Mouse (Mus musculus) midbrain, embryonic 16.5 days (tissue): ENCODE data around the gene Tmem120b. TPM values are rescaled to one million over a fixed set of nuclear protein-coding genes. Genes with fewer than 3 reads are reported as not detected.

ENCODE experiments used
- ATAC-seq: fragments of 200-750 bp; cut with Nextera tagmentation; 2 replicates; pipeline ENCODE4 v1.8.0; 2017; ENCODE audit warnings: moderate TSS enrichment
- H3K27ac ChIP-seq: fragments of 300-500 bp; sonication (generic); 2 replicates; pipeline ENCODE4 v1.5.1; 2014; ENCODE audit warnings: mild to moderate bottlenecking, low read length, mixed read lengths
- H3K27me3 ChIP-seq: fragments of 300-500 bp; sonication (generic); 2 replicates; pipeline ENCODE4 v1.6.1; 2014; ENCODE audit warnings: low read depth, low read length, mixed read lengths; ENCODE audit not compliant: control insufficient read depth, insufficient read depth
- H3K36me3 ChIP-seq: fragments of 300-500 bp; sonication (generic); 2 replicates; pipeline ENCODE4 v1.6.1; 2014; ENCODE audit warnings: mild to moderate bottlenecking, low read length, moderate library complexity, mixed read lengths; ENCODE audit not compliant: control insufficient read depth, insufficient read depth
- H3K4me1 ChIP-seq: fragments of 300-500 bp; sonication (generic); 2 replicates; pipeline ENCODE4 v1.6.1; 2014; ENCODE audit warnings: mild to moderate bottlenecking, low read length, mixed read lengths; ENCODE audit not compliant: control insufficient read depth, insufficient read depth
- H3K4me2 ChIP-seq: fragments of 300-500 bp; sonication (generic); 2 replicates; pipeline ENCODE4 v1.6.1; 2014; ENCODE audit warnings: mild to moderate bottlenecking, low read length, mixed read lengths
- H3K4me3 ChIP-seq: fragments of 300-500 bp; sonication (generic); 2 replicates; pipeline ENCODE4 v1.5.1; 2014; ENCODE audit warnings: low read depth, mild to moderate bottlenecking, low read length, moderate library complexity, mixed read lengths
- H3K9ac ChIP-seq: fragments of 300-500 bp; sonication (generic); 2 replicates; pipeline ENCODE4 v1.6.1; 2014; ENCODE audit warnings: low read depth, low read length, mixed read lengths
- H3K9me3 ChIP-seq: fragments of 300-500 bp; sonication (generic); replicated peaks from 2 replicates; pipeline ENCODE4 v1.6.1; 2014; ENCODE audit warnings: mild to moderate bottlenecking, low read length, mixed read lengths; ENCODE audit not compliant: control insufficient read depth, poor library complexity, severe bottlenecking
- WGBS: fragments of 180-500 bp; shearing (Covaris S2); extraction: QIAGEN DNeasy Blood & Tissue Kit; methylation state at CpG from one replicate; pipeline ENCODE4 v1.1.7; 2014; 5-methylcytosine and 5-hydroxymethylcytosine counted together
- polyA plus RNA-seq: library from polyadenylated mRNA; unstranded; fragments of >200 nt; fragmentation: Nextera tagmentation; extraction: Ambion mirVana; gene quantifications from 2 replicates; pipeline ENCODE4 v1.2.1, GENCODE M21; 2015

The Tmem120b gene
- polyA plus RNA-seq, 1 experiment from 2014 or later, result 16.9 TPM

DNA sequence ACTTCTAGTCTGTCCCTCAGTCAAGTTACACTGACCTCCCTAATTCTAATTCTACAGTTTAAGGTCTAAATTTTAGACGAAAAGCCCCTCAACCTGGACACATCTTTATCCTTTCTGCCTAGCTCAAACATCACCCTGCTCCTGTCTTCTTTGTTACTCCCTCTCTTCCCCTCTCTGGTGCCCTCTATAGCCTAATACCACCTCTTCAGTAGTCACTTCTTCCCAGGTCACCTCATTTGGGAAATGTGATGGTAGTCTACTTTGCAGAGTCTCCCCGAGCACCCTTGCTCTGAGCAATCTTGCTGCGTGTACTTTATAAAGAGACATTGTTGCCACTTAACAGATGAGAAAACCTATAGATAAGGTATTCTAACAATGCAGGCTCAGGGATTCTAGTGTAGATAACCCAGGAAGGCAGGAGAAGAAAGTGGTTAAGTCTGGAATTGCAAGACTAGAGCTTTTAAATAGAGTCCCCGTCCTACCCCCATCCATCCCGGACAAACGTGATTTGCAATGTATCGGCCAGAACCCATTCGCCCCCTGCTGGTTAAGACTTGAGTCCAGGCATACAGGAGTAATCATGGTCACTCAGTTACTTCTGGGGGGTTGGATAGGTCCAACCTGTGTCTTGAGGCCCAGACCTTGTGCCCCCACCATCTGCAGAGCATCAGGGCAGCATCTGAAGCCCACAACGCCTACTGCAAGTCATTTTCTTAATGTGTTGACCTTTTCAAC lies 22.5 kb upstream of the Tmem120b start:
- no peaks in the 10 kb centered on the region for H3K27me3 ChIP-seq
- H3K4me3 ChIP-seq, result no peak overlapping the region
- ATAC-seq, result no peak
- H3K27ac ChIP-seq, result no peak overlapping the region
- peaks cover 3% of the 10 kb centered on the region; the same call in 1 of the 2 replicates for H3K4me1 ChIP-seq
- H3K36me3 ChIP-seq, result no peaks in the 10 kb centered on the region
- no peaks in the 10 kb centered on the region for H3K9me3 ChIP-seq
- 32% methylated on average over 9 of the region's 9 CpGs for WGBS
- H3K9ac ChIP-seq, result no peak overlapping the region
- no peak overlapping the region for H3K4me2 ChIP-seq

DNA sequence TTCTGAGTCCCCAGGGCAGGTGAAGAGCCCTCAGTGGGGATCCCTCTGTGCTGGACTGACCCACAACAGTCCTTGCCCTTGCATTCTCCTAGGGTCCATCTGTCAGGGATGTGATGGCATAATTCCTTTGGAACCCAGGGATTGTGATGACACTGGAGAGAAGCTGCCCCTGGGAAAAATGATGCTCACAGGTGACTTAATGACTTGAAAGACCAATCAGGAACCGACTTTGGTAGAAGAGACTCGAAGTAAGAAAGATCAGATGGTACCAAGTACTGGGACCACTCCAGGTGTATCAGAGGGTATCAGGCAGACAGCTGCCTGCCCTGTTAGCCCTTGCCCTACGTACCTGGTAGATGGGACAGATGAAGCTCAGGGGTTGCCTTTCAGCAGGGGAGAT lies 21.3 kb upstream of the Tmem120b start, which contains the start of gene Morn3:
TSS of gene Morn3 (minus strand) at position 101 of the 400 bp plus-strand sequence.
- Histone ChIP-seq H3K4me2 (no peak within 1 kb of the TSS), H3K27ac (no peak within 1 kb of the TSS), H3K4me1 (peaks cover 3% of the 10 kb centered on the region; the same call in 1 of the 2 replicates), H3K4me3 (no peak within 1 kb of the TSS), H3K36me3 (no peaks in the 10 kb centered on the region), H3K9me3 (no peaks in the 10 kb centered on the region), H3K27me3 (no peaks in the 10 kb centered on the region), H3K9ac (no peak within 1 kb of the TSS)
- ATAC-seq, result no peak
- 85% methylated on average over 3 of the region's 3 CpGs for WGBS

DNA sequence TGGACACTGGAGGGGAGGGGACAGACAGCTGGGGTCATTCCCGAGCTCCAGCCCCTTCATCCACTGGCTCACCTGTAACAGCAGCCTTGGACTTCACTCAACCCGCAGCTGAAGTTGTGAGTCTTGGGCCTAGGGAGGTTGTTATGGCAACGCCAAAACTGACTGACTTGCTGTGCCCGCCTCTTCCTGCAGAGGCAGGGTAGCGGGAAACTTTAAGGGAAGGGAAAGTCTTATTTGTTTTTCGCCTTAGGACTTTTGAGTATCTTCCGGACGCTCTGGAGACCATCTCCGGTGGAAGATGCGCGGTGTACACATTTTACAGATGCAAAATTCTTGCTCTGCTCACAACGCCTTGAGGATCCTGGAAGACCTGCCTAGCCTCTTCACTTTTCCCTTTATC lies 18.9 kb upstream of the Tmem120b start:
- no peak for ATAC-seq
- Histone ChIP-seq H3K4me2 (peak overlapping the region; percentile 17), H3K36me3 (no peaks in the 10 kb centered on the region), H3K27ac (no peak overlapping the region), H3K4me1 (peaks cover 3% of the 10 kb centered on the region; the same call in 1 of the 2 replicates), H3K27me3 (no peaks in the 10 kb centered on the region), H3K9ac (no peak overlapping the region; the same call in 1 of the 2 replicates), H3K9me3 (no peaks in the 10 kb centered on the region), H3K4me3 (no peak overlapping the region)
- 1% methylated on average over 12 of the region's 12 CpGs for WGBS

DNA sequence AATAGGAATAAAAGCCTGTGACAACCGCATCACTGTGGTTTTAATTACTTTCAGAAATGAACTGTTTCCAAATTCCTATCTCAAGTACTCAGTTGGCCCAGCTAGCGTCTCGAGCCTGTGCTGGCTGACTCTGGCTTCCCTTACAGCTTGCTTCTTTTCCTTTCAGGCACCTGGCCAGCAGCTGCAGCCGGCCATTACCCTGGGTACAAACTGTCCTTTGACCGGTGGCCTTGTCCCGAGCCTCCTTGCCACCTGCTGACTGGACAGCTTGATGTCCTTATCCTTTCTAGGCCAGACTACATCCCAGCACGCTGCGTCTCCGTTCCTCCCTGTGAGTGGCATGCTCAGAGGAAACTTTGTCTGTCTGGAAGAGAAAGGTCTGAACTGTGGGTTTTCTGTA lies 17.3 kb upstream of the Tmem120b start:
- H3K36me3 ChIP-seq, result no peaks in the 10 kb centered on the region
- no peak overlapping the region for H3K4me3 ChIP-seq
- WGBS, result 76% methylated on average over 9 of the region's 9 CpGs
- ATAC-seq, result no peak
- H3K9me3 ChIP-seq, result no peaks in the 10 kb centered on the region
- no peak overlapping the region for H3K9ac ChIP-seq
- peaks cover 3% of the 10 kb centered on the region; the same call in 1 of the 2 replicates for H3K4me1 ChIP-seq
- no peak overlapping the region for H3K4me2 ChIP-seq
- no peaks in the 10 kb centered on the region for H3K27me3 ChIP-seq
- H3K27ac ChIP-seq, result no peak overlapping the region

DNA sequence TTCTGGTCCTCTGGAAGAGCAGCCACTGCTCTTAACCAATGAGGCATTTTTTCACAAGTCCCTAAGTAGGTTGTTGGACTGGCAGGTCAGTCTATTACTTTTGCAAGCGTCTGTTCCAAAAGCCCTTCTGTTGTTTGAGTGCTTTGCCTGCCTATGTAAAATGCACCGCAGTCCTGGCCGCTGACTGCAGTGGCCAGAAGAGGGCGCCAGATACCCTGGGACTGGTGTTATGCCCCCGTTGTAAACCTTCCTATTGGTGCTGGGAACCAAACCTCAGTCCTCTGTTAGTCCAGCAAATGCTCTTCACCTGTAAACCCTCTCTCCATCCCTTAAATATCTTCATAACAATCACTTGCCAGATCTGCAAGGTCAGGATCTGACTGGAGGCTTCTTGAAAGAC lies 16.5 kb upstream of the Tmem120b start:
- no peaks in the 10 kb centered on the region for H3K27me3 ChIP-seq
- no peaks in the 10 kb centered on the region for H3K36me3 ChIP-seq
- no peak for ATAC-seq
- H3K9me3 ChIP-seq, result no peaks in the 10 kb centered on the region
- no peak overlapping the region for H3K27ac ChIP-seq
- H3K4me1 ChIP-seq, result peaks cover 3% of the 10 kb centered on the region; the same call in 1 of the 2 replicates
- WGBS, result 81% methylated on average over 5 of the region's 5 CpGs
- H3K9ac ChIP-seq, result no peak overlapping the region
- no peak overlapping the region for H3K4me3 ChIP-seq
- no peak overlapping the region for H3K4me2 ChIP-seq

DNA sequence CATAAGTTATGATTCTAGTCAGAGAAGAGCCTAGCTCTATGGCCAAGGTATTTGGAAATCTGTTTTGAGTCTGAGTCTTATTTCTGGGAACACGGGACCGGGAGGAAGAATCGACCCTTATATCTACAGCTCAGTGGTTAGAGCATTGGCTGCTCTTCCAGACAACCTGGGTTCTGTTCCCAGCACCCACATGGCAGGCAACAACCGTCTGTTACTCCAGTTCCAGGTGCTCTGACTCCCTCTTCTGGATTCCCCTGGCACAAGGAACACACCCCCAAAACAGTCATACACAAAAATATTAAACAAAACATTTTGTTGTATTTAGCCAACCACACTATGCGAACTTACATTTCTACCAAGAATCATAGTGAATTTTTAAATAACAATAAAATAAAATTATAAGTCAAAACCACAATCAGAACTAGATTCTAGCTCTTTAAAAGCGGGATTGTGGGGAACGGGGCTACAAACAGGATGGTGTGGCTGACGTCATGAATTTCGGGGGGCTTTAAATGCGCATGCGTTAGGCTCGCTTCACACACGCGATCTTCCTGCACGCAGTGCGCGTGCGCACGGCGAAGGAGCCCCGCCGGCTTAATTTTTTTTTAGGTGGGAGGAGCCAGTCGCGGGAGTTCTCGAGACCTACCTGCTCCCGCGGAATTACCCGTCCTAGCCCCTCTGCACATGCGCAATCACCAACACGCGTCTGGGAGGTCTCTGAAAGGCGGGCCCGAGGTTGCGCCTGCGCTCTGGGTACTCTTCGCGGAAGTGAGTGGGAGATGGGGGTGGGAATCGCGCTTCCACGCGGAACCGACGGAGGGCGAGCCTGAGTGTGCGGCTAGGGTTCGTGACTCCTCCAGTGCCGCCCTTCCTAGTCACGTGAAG lies 10.6 kb upstream of the Tmem120b start:
- Histone ChIP-seq H3K4me2 (peak overlapping the region; percentile 49), H3K9me3 (no peaks in the 10 kb centered on the region), H3K9ac (peak overlapping the region; percentile 58; the same call in 1 of the 2 replicates), H3K36me3 (no peaks in the 10 kb centered on the region), H3K4me3 (peak overlapping the region; percentile 41), H3K4me1 (peaks cover 2% of the 10 kb centered on the region; the same call in 1 of the 2 replicates), H3K27ac (peak overlapping the region; percentile 66), H3K27me3 (no peaks in the 10 kb centered on the region)
- peak; percentile 88 for ATAC-seq
- WGBS, result 8% methylated on average over 48 of the region's 48 CpGs

DNA sequence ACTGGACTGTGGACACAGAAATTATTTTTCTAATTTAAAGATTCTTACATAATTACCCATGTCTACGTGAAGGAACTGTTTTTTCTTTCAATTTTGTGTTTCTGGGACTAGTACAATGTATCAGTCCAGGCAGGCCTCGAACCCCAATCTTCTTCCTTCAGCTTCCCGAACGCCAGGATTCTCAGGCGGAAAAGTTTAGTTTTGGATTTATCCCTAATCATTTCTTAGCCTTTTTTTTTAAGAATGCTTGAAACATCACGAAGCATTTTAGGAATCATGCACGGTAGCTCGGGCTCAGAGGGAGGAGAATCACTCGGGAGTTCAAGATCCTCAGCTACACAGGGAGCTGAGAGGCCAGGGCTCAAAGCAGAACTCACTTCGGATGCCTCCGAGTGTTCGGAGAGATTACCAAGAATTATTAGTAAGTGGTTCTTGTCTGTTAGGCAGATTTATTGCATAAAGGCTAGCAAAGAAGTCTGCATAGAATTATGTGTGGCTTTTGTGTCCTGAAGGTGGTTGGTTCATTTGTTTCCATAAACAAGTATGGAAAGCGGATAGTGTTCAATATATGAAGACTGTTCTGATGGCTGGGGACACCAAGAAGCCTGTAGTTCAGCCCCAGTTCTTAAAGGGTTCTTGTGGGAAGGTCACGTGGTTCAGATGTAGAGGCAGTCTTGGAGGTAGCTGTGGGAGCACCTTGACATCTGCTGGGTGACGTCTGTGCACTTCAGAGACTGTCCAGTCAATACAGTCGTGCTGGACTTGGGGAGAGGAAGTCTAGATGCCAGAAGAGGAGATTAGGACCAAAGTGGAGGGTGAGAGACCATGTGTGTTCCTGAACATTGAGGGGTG lies 9.7 kb upstream of the Tmem120b start:
- no peak for ATAC-seq
- peak overlapping the region; percentile 58; the same call in 1 of the 2 replicates for H3K9ac ChIP-seq
- H3K4me2 ChIP-seq, result peak overlapping the region; percentile 49
- no peaks in the 10 kb centered on the region for H3K36me3 ChIP-seq
- WGBS, result 48% methylated on average over 16 of the region's 16 CpGs
- peaks cover 2% of the 10 kb centered on the region; the same call in 1 of the 2 replicates for H3K4me1 ChIP-seq
- peak overlapping the region; percentile 43; the same call in 1 of the 2 replicates for H3K27ac ChIP-seq
- H3K9me3 ChIP-seq, result no peaks in the 10 kb centered on the region
- H3K4me3 ChIP-seq, result peak overlapping the region; percentile 41
- H3K27me3 ChIP-seq, result no peaks in the 10 kb centered on the region

DNA sequence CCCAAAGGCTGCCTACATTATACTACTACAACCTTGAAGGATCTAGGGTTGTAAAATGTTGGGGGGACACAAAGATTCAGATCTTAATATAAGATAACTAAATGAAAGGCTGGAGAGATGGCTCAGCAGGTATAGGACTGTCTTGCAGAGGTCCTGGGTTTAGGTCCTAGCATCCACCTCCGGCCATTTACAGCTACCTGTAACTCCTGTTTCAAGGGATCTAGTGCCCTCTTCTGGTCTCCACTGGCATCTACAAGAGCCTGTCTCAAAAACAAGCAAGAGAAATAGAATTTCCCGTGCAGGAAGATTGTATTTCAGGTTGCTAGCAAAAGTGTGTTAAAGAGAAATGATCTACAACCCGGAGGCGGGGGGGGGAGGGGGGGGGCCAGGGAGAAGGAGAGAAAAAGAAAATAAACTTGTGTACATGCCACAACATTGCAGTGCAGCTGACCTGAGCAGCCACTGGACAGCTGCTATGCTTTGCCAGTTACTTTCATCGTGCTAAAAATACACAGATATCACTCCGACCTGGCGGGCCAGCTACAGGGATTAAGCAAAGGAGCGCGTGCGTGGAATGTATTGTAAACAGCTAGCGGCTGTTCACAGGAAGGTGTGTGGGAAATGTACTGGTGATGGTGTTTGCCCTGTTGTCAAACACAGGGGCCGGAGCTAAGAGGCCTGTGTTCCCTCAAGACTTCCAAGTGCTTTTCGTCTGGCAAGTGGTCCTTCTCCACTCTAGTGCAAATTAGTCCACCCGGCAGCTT lies 8.3 kb upstream of the Tmem120b start:
- H3K4me2 ChIP-seq, result no peak overlapping the region
- no peak overlapping the region for H3K9ac ChIP-seq
- no peak overlapping the region for H3K4me3 ChIP-seq
- no peaks in the 10 kb centered on the region for H3K9me3 ChIP-seq
- H3K36me3 ChIP-seq, result no peaks in the 10 kb centered on the region
- H3K4me1 ChIP-seq, result peaks cover 2% of the 10 kb centered on the region; the same call in 1 of the 2 replicates
- no peaks in the 10 kb centered on the region for H3K27me3 ChIP-seq
- 41% methylated on average over 14 of the region's 14 CpGs for WGBS
- no peak overlapping the region for H3K27ac ChIP-seq
- no peak for ATAC-seq
